Mouse (Mus musculus) liver, postnatal 0 days (tissue): ENCODE measurements around the gene Nploc4. TPM values are rescaled to one million over a fixed set of nuclear protein-coding genes. Genes with fewer than 3 reads are reported as not detected.
"Not testable (repeated sequence)": the region's sequence is repeated elsewhere in the genome, so short reads cannot be mapped to it uniquely, and the experiment has no call there.

Source experiments
- ATAC-seq: fragments of 200-750 bp; cut with Nextera tagmentation; 2 replicates; pipeline ENCODE4 v1.8.0; 2017; ENCODE audit warnings: mild to moderate bottlenecking, moderate library complexity
- DNase-seq: peaks from one replicate; pipeline ENCODE4 v3.0.0-alpha.2; 2016
- H3K27ac ChIP-seq: fragments of 300-500 bp; sonication (generic); 2 replicates; pipeline ENCODE4 v1.5.1; 2014; ENCODE audit warnings: antibody characterized with exemption, moderate library complexity, mild to moderate bottlenecking, low read depth
- H3K27me3 ChIP-seq: fragments of 300-500 bp; sonication (generic); 2 replicates; pipeline ENCODE4 v1.6.1; 2014; ENCODE audit warnings: low read length, control low read depth, mixed read lengths; ENCODE audit not compliant: insufficient read depth
- H3K36me3 ChIP-seq: fragments of 300-500 bp; sonication (generic); replicated peaks from 2 replicates; pipeline ENCODE4 v1.6.1; 2014; ENCODE audit warnings: mild to moderate bottlenecking, control low read depth, low read length, moderate library complexity, mixed read lengths; ENCODE audit not compliant: insufficient read depth
- H3K4me1 ChIP-seq: fragments of 300-500 bp; sonication (generic); 2 replicates; pipeline ENCODE4 v1.6.1; 2014; ENCODE audit warnings: antibody characterized with exemption, mild to moderate bottlenecking, control low read depth; ENCODE audit not compliant: insufficient read depth
- H3K4me2 ChIP-seq: fragments of 300-500 bp; sonication (generic); 2 replicates; pipeline ENCODE4 v1.6.1; 2014; ENCODE audit warnings: low read depth, mild to moderate bottlenecking, low read length, moderate library complexity, mixed read lengths
- H3K4me3 ChIP-seq: fragments of 300-500 bp; sonication (generic); 2 replicates; pipeline ENCODE4 v1.5.1; 2014; ENCODE audit warnings: low read depth, low read length
- H3K9ac ChIP-seq: fragments of 300-500 bp; sonication (generic); replicated peaks from 2 replicates; pipeline ENCODE4 v1.6.1; 2014; ENCODE audit warnings: mild to moderate bottlenecking, moderate library complexity
- H3K9me3 ChIP-seq: fragments of 300-500 bp; sonication (generic); 2 replicates; pipeline ENCODE4 v1.6.1; 2016; ENCODE audit warnings: mild to moderate bottlenecking, control low read depth, low read length, mixed read lengths
- CTCF ChIP-seq: sonication (generic); IDR thresholded peaks from 2 replicates; pipeline ENCODE4 v1.5.1; 2016; ENCODE audit warnings: antibody characterized with exemption, low read depth
- EP300 ChIP-seq: IDR thresholded peaks from 2 replicates; pipeline ENCODE4 v1.6.1; 2016; ENCODE audit warnings: antibody characterized with exemption, low read depth, mild to moderate bottlenecking
- WGBS: fragments of 180-500 bp; shearing (Covaris S2); extraction: QIAGEN DNeasy Blood & Tissue Kit; methylation state at CpG from one replicate; pipeline ENCODE4 v1.1.7; 2014; ENCODE audit not compliant: insufficient replicate concordance; 5-methylcytosine and 5-hydroxymethylcytosine counted together
- polyA plus RNA-seq: library from polyadenylated mRNA; unstranded; fragments of >200 nt; fragmentation: Nextera tagmentation; extraction: Ambion mirVana; gene quantifications from 2 replicates; pipeline ENCODE4 v1.2.1, GENCODE M21; 2015

The Nploc4 gene
- polyA plus RNA-seq, 1 experiment from 2014 or later = 12.8 TPM

DNA sequence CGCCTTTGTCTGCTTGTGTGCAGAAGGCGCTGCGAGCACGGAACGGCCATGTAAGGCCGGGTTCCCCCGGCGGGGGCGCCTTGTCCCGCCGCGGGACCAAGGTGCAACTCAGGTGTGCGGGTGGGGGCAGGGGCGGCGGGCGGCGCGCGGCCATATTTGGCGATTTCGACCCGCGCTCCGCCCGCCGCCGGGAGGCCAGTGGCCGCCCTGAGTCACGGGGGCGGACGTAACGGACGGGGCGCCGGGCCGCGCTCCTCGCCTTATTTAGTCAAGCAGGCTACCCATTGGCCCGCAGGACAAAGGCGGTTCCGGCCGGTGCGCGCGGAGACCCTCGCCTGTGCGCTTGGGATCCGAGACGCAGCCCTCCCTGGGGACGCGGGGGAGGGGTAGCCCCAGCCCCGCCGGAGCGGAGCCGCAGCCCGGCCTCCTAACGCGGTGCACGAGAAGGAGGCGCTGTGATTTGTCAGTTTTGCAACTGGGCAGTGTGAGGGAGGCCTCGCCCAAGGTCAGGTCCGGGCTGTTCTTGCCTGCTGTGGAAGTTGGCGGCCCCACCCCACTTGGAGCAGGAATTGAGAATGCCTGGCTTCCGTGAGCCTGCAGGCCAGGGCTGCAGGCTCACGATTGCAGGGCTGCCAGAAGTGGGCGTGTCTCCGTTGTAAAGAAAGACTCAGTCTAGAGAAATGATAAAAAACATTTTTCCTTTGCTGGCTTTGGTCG is 87.4 kb downstream of the Nploc4 start:
- TF ChIP-seq CTCF = no peak
- 0 out of 2 replicates have a peak, but pooled peaks have one; percentile 13 for TF ChIP-seq EP300
- Histone ChIP-seq H3K4me2 (peak overlapping the region; percentile 99), H3K9me3 (no peaks in the 10 kb centered on the region), H3K27me3 (no peaks in the 10 kb centered on the region), H3K4me3 (peak overlapping the region; percentile 80), H3K4me1 (peaks cover 53% of the 10 kb centered on the region), H3K9ac (peak overlapping the region; percentile 94), H3K27ac (peak overlapping the region; percentile 99), H3K36me3 (peaks cover 7% of the 10 kb centered on the region)
- DNase-seq (peak; percentile 80), ATAC-seq (peak; percentile 28)
- WGBS = 4% methylated on average over 56 of the region's 68 CpGs

DNA sequence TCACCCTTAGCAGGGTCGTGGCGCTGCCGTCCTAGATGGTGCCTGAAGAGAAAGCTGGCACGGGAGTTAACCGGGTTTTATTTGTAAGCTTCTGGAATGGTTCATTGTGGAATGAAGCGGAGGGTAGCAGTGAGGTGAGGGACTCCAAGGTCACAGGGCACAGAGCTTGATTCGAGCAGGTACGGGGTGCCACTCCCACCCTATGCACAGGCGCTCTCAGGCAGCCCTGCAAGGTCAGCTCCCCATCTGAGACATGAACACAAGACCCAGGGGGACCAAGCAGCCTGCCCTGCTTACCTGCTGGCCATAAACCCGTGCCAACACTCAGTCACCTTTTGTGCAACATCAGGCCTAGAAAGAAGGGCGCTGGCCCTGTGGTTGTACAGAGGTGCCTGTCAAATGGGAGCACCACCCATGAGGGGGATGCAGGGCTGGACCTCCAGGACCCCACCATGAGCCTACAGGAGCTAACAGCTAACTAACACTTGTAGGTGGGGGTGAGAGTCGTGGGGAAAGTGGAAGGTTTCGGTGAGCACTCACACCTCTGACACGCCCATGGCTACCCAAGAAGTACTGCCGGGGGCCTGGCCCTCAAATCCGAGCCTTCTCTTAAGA is 88.0 kb downstream of the Nploc4 start:
- Histone ChIP-seq H3K9me3 (no peaks in the 10 kb centered on the region), H3K9ac (peak overlapping the region; percentile 94), H3K4me1 (peaks cover 46% of the 10 kb centered on the region), H3K27ac (peak overlapping the region; percentile 99), H3K4me2 (peak overlapping the region; percentile 99), H3K4me3 (peak overlapping the region; percentile 80), H3K36me3 (peaks cover 10% of the 10 kb centered on the region), H3K27me3 (no peaks in the 10 kb centered on the region)
- peak; percentile 56 for DNase-seq
- peak; percentile 0; the same call in 1 of the 2 replicates for ATAC-seq
- under 1% methylated on average over 16 of the region's 16 CpGs for WGBS
- no peak for TF ChIP-seq CTCF
- no peak for TF ChIP-seq EP300

DNA sequence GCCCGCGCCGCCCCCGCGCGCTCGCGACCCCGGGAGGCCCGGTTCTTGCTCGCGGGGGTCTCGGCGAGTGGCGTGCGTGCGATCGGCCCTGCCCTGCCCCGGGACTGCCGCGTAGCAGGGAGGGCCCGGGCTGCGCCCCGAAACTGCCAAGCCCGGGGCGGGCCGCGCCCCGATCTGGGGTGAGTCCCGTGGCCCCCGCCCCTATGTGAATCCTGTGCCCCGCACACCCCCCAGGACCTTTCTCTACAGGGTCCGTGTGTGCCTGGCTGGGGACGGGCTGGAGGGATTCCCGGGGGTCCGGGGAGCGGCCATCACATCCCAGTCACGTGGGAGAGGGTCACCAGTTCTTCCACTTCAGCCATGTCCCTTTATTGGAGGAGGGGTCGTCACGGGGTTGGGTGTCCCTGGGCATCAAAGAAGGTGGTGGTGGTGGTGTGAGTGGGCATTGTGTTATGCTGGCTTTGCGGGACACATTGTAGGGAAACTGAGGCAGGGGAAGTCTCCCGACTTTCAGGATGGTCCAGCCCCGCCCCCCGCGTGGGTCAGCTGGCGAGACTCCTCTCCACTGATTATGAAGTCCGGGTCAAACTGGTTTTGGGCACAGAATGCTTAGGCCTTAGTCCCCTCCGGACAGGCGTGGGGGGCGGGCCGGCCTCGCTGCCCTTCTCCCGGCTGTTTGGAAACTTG is 88.7 kb downstream of the Nploc4 start:
- H3K4me2 ChIP-seq = peak overlapping the region; percentile 99
- H3K27ac ChIP-seq = peak overlapping the region; percentile 99
- H3K27me3 ChIP-seq = no peaks in the 10 kb centered on the region
- TF ChIP-seq CTCF (no peak), EP300 (no peak)
- 4% methylated on average over 35 of the region's 53 CpGs for WGBS
- peak overlapping the region; percentile 80 for H3K4me3 ChIP-seq
- peak overlapping the region; percentile 94 for H3K9ac ChIP-seq
- peak; percentile 8; the same call in 1 of the 2 replicates for ATAC-seq
- peaks cover 40% of the 10 kb centered on the region for H3K4me1 ChIP-seq
- H3K36me3 ChIP-seq = peaks cover 10% of the 10 kb centered on the region
- H3K9me3 ChIP-seq = no peaks in the 10 kb centered on the region
- DNase-seq = peak; percentile 58

DNA sequence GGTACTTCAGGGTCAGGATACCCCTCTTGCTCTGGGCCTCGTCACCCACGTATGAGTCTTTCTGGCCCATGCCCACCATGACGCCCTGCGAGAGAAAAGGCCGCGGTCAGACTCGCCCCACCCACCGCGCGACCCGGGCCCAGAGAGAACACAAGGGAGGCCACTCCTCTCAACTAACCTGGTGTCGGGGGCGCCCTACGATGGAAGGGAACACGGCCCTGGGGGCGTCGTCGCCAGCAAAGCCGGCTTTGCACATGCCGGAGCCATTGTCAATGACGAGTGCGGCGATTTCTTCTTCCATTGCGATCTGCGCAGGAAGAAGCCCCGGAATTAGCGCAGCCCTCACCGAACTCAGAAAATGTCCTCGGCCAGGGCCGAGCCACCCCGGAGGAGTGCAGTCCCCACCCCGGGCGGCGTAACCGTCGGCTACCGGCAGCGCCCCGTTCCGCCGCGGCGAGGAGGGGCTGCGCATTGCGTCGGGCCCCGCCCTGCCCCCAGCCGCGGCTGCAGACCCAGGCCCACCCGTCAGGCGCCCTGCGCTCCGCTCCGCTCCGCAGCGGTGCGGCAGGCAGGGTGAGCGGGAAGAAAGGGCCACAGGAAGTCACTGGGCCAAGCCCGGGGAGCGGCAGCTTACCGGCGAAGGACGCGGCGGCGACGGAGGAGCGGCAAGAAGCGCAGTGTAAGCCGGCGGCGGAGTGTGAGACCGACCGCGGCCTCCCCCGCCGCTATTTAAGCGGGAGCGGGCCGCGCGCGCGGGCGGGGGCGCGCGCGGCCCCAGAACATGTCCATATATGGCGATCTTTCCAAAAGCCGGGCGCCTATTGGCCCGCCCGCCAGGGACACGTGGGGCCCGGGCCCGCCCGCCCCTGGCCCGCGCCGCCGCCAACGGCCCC is 89.5 kb downstream of the Nploc4 start, which contains the start of gene Actg1:
TSS of gene Actg1 (minus strand) at position 752 of the 893 bp plus-strand sequence.
- Histone ChIP-seq H3K9me3 (no peaks in the 10 kb centered on the region), H3K27me3 (no peaks in the 10 kb centered on the region), H3K4me2 (peak within 1 kb of the TSS; percentile 99), H3K4me3 (peak within 1 kb of the TSS; percentile 80), H3K9ac (peak within 1 kb of the TSS; percentile 94), H3K36me3 (peaks cover 10% of the 10 kb centered on the region), H3K4me1 (peaks cover 32% of the 10 kb centered on the region), H3K27ac (peak within 1 kb of the TSS; percentile 99)
- 6% methylated on average over 88 of the region's 103 CpGs for WGBS
- ATAC-seq = peak; percentile 78
- no peak for TF ChIP-seq CTCF
- TF ChIP-seq EP300 = no peak
- DNase-seq = peak; percentile 85

DNA sequence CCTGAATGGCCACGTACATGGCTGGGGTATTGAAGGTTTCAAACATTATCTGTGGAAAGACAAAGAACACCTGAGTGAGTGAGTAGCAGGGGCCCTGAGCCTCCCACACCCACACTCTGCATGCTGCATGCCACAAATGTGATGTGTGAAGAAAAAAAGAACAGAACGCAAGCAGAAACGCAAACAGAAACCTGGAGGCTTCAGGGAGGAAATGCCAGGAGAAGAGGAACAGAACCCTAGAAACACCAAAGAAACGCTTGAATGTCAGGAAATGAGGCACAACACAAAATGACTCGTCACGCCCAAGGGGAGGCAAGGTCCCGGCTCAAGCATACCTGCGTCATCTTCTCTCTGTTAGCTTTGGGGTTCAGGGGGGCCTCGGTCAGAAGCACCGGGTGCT is 90.2 kb downstream of the Nploc4 start:
- 0 out of 2 replicates have a peak overlapping the region, but pooled peaks have one; percentile 18 for H3K27ac ChIP-seq
- WGBS = 2% methylated on average over 10 of the region's 10 CpGs
- peak overlapping the region; percentile 94; the same call in 1 of the 2 replicates for H3K9ac ChIP-seq
- H3K4me3 ChIP-seq = peak overlapping the region; percentile 80
- H3K27me3 ChIP-seq = no peaks in the 10 kb centered on the region
- no peaks in the 10 kb centered on the region for H3K9me3 ChIP-seq
- TF ChIP-seq CTCF (no peak), EP300 (no peak)
- H3K36me3 ChIP-seq = peaks cover 10% of the 10 kb centered on the region
- no peak for ATAC-seq
- DNase-seq = peak; percentile 33
- peaks cover 26% of the 10 kb centered on the region for H3K4me1 ChIP-seq
- H3K4me2 ChIP-seq = peak overlapping the region; percentile 99

DNA sequence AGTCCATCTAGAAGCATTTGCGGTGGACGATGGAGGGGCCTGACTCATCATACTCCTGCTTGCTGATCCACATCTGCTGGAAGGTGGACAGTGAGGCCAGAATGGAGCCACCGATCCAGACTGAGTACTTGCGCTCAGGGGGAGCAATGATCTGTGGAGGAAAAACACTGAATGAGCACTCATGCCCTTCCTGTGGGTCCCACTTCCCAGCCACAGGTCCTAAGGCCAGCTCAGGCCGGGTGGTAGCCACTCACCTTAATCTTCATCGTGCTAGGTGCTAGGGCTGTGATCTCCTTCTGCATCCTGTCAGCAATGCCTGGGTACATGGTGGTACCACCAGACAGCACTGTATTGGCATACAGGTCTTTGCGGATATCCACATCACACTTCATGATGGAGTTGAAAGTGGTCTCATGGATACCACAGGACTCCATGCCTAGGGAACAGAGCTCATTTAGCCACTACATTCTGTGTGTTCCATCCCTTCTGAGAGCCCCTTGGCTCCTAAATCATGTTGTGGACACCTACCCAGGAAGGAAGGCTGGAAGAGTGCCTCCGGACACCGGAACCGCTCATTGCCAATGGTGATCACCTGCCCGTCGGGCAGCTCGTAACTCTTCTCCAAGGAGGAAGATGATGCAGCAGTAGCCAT is 91.0 kb downstream of the Nploc4 start:
- 60% methylated on average over 8 of the region's 13 CpGs for WGBS
- DNase-seq = peak; percentile 10
- ATAC-seq, H3K9me3 ChIP-seq, H3K9ac ChIP-seq, H3K27ac ChIP-seq, H3K27me3 ChIP-seq, H3K36me3 ChIP-seq: not testable (repeated sequence)
- Histone ChIP-seq H3K4me3 (peak overlapping the region; percentile 39), H3K4me2 (peak overlapping the region; percentile 61), H3K4me1 (peaks cover 26% of the 10 kb centered on the region)
